27 mouse cellular contexts compared by ENCODE assay signal in genomic region chr6:43205355-43205754, GRCm38 (mm10). TPM values are rescaled to one million over a fixed set of nuclear protein-coding genes. Genes with fewer than 3 reads are reported as not detected.
"Had no signal": no experiment of that assay in that cellular context is flagged by ENCODE, and none has a peak within 500 bp of the region (broad histone marks: within the 10 kb centered on the region; RNA-seq: fewer than 3 reads in every experiment).

No protein-coding gene starts in this region.

- ATAC-seq: midbrain, embryonic 13.5 days had no signal

- H3K9me3 ChIP-seq: megakaryocyte, embryonic 14.5 days; midbrain, embryonic 13.5 days; neural tube, embryonic 12.5 days; stomach, embryonic 15.5 days had no signal

- H3K9ac ChIP-seq: lung, embryonic 14.5 days; midbrain, embryonic 13.5 days; neural tube, embryonic 12.5 days; stomach, embryonic 15.5 days had no signal

- H3K4me1 ChIP-seq: megakaryocyte, embryonic 14.5 days; midbrain, embryonic 13.5 days; neural tube, embryonic 12.5 days; stomach, embryonic 15.5 days had no signal

- H3K4me3 ChIP-seq: megakaryocyte, embryonic 14.5 days; midbrain, embryonic 13.5 days; neural tube, embryonic 12.5 days; stomach, embryonic 15.5 days had no signal

- DNase-seq: lung, adult 18-20 months; lung, embryonic 14.5 days; lung, postnatal 10 days; lung, postnatal 36 days; right cerebral cortex, postnatal 25 days; right cerebral cortex, postnatal 4 days; spleen, adult 18-20 months; thymus, adult 2 months; thymus, postnatal 25 days; thymus, postnatal 4 days had no signal

- H3K4me2 ChIP-seq: lung, embryonic 14.5 days; midbrain, embryonic 11.5 days; midbrain, embryonic 13.5 days; neural tube, embryonic 12.5 days; stomach, embryonic 15.5 days had no signal

- H3K27ac ChIP-seq: macrophage; midbrain, embryonic 13.5 days; neural tube, embryonic 12.5 days; stomach, embryonic 15.5 days; stomach, postnatal 0 days had no signal

- H3K27me3 ChIP-seq: megakaryocyte, embryonic 14.5 days; midbrain, embryonic 13.5 days; neural tube, embryonic 12.5 days; stomach, embryonic 15.5 days had no signal

- H3K36me3 ChIP-seq: midbrain, embryonic 13.5 days; neural tube, embryonic 12.5 days; stomach, embryonic 15.5 days had no signal

RNA-seq across cellular contexts. Expression of gene Olfr434, which starts 7.5 kb away (rescaled TPM):
- total RNA-seq: megakaryocyte progenitor cell, adult 5-6 weeks; midbrain, postnatal 0 days; monocyte, adult 5-6 weeks; neutrophil, adult 5-6 weeks had no signal
- polyA plus RNA-seq: liver, embryonic 16.5 days; lung, embryonic 14.5 days; lung, embryonic 16.5 days; macrophage; midbrain, embryonic 11.5 days; midbrain, embryonic 13.5 days; midbrain, postnatal 0 days; neural tube, embryonic 12.5 days; neural tube, embryonic 14.5 days; small intestine, adult 2 months; stomach, embryonic 15.5 days; stomach, postnatal 0 days; testis, adult 2 months; thymus, adult 2 months; urinary bladder, adult 2 months had no signal

RNA-seq across cellular contexts. Expression of gene Olfr435, which starts 8.4 kb away (rescaled TPM):
- total RNA-seq: megakaryocyte progenitor cell, adult 5-6 weeks; midbrain, postnatal 0 days; monocyte, adult 5-6 weeks; neutrophil, adult 5-6 weeks had no signal
- polyA plus RNA-seq: liver, embryonic 16.5 days; lung, embryonic 14.5 days; lung, embryonic 16.5 days; macrophage; midbrain, embryonic 11.5 days; midbrain, embryonic 13.5 days; midbrain, postnatal 0 days; neural tube, embryonic 12.5 days; neural tube, embryonic 14.5 days; small intestine, adult 2 months; stomach, embryonic 15.5 days; stomach, postnatal 0 days; testis, adult 2 months; thymus, adult 2 months; urinary bladder, adult 2 months had no signal

RNA-seq across cellular contexts. Expression of gene Olfr47, which starts 26.0 kb away (rescaled TPM):
- total RNA-seq: megakaryocyte progenitor cell, adult 5-6 weeks; midbrain, postnatal 0 days; monocyte, adult 5-6 weeks; neutrophil, adult 5-6 weeks had no signal
- polyA plus RNA-seq: liver, embryonic 16.5 days; lung, embryonic 14.5 days; lung, embryonic 16.5 days; macrophage; midbrain, embryonic 11.5 days; midbrain, embryonic 13.5 days; midbrain, postnatal 0 days; neural tube, embryonic 12.5 days; neural tube, embryonic 14.5 days; small intestine, adult 2 months; stomach, embryonic 15.5 days; stomach, postnatal 0 days; testis, adult 2 months; thymus, adult 2 months; urinary bladder, adult 2 months had no signal

RNA-seq across cellular contexts. Expression of gene Olfr13, which starts 33.4 kb away (rescaled TPM):
- total RNA-seq: megakaryocyte progenitor cell, adult 5-6 weeks; midbrain, postnatal 0 days; monocyte, adult 5-6 weeks; neutrophil, adult 5-6 weeks had no signal
- polyA plus RNA-seq: liver, embryonic 16.5 days; lung, embryonic 14.5 days; lung, embryonic 16.5 days; macrophage; midbrain, embryonic 11.5 days; midbrain, embryonic 13.5 days; neural tube, embryonic 12.5 days; neural tube, embryonic 14.5 days; small intestine, adult 2 months; stomach, embryonic 15.5 days; stomach, postnatal 0 days; urinary bladder, adult 2 months had no signal

RNA-seq across cellular contexts. Expression of gene Olfr437, which starts 42.3 kb away (rescaled TPM):
- total RNA-seq: megakaryocyte progenitor cell, adult 5-6 weeks; midbrain, postnatal 0 days; monocyte, adult 5-6 weeks; neutrophil, adult 5-6 weeks had no signal
- polyA plus RNA-seq: liver, embryonic 16.5 days; lung, embryonic 14.5 days; lung, embryonic 16.5 days; macrophage; midbrain, embryonic 11.5 days; midbrain, embryonic 13.5 days; midbrain, postnatal 0 days; neural tube, embryonic 12.5 days; neural tube, embryonic 14.5 days; small intestine, adult 2 months; stomach, embryonic 15.5 days; stomach, postnatal 0 days; testis, adult 2 months; thymus, adult 2 months; urinary bladder, adult 2 months had no signal
